Mouse (Mus musculus) forebrain, embryonic 14.5 days (tissue): ENCODE measurements around the gene AL607142.1. TPM values are rescaled to one million over a fixed set of nuclear protein-coding genes. Genes with fewer than 3 reads are reported as not detected.

Experiments
- polyA plus RNA-seq: library from polyadenylated mRNA; unstranded; fragments of >200 nt; fragmentation: Nextera tagmentation; extraction: Ambion mirVana; gene quantifications from 2 replicates; pipeline ENCODE4 v1.2.1, GENCODE M21; 2014

Gene AL607142.1
- polyA plus RNA-seq, 1 experiment from 2014 or later: not detected

Other genes with a start within 250 kb of the AL607142.1 start
- 0.20 and 0.30 TPM in 2 replicates for gene Edn2, start 96.2 kb downstream of the AL607142.1 start, polyA plus RNA-seq
- gene Foxo6, start 222.4 kb downstream of the AL607142.1 start, polyA plus RNA-seq: 4.9 and 6.5 TPM in 2 replicates